7 mouse cellular contexts compared by ENCODE assay signal in genomic region chr9:120691971-120692401, GRCm38 (mm10).
DNase-seq lines count a peak whose midpoint lies in the region; ATAC-seq and TF ChIP-seq lines count a peak whose summit lies in the region.

No protein-coding gene starts in this region.

- H3K9ac ChIP-seq in neural tube, embryonic 11.5 days (ENCODE audit: low read length): peak overlapping the region; percentile 31; the same call in 1 of the 2 replicates
- H3K9ac ChIP-seq in forebrain, postnatal 0 days: peak overlapping the region; percentile 0; the same call in 1 of the 2 replicates
- H3K9ac ChIP-seq in liver, embryonic 16.5 days (ENCODE audit: low read depth, low read length): no peak overlapping the region

- peak overlapping the region; percentile 34 for H3K4me2 ChIP-seq in neural tube, embryonic 11.5 days (ENCODE audit: low read depth)
- H3K4me2 ChIP-seq in forebrain, postnatal 0 days (ENCODE audit: low read depth): peak overlapping the region; percentile 41
- H3K4me2 ChIP-seq in liver, embryonic 16.5 days (ENCODE audit: low read depth, low read length): peak overlapping the region; percentile 51; the same call in 1 of the 2 replicates

- H3K9me3 ChIP-seq in neural tube, embryonic 11.5 days (ENCODE audit: control insufficient read depth, low read length): no peaks in the 10 kb centered on the region
- H3K9me3 ChIP-seq in forebrain, postnatal 0 days (ENCODE audit: low read length): no peaks in the 10 kb centered on the region
- H3K9me3 ChIP-seq in liver, embryonic 16.5 days (replicated peaks; ENCODE audit: control insufficient read depth, low read length): no peaks in the 10 kb centered on the region

- peaks cover 20% of the 10 kb centered on the region for H3K4me1 ChIP-seq in neural tube, embryonic 11.5 days (ENCODE audit: control insufficient read depth, insufficient read depth, low read length)
- H3K4me1 ChIP-seq in forebrain, postnatal 0 days (ENCODE audit: insufficient read depth): peaks cover 25% of the 10 kb centered on the region
- H3K4me1 ChIP-seq in liver, embryonic 16.5 days (ENCODE audit: control insufficient read depth, low read depth, low read length): no peaks in the 10 kb centered on the region; the same call in 1 of the 2 replicates

- no peaks in the 10 kb centered on the region for H3K27me3 ChIP-seq in neural tube, embryonic 11.5 days (ENCODE audit: control insufficient read depth, insufficient read depth, low read length)
- no peaks in the 10 kb centered on the region for H3K27me3 ChIP-seq in forebrain, postnatal 0 days (ENCODE audit: insufficient read depth, low read length)
- H3K27me3 ChIP-seq in liver, embryonic 16.5 days (ENCODE audit: control insufficient read depth, insufficient read depth, low read depth, low read length): no peaks in the 10 kb centered on the region

- peak overlapping the region; percentile 84 for H3K27ac ChIP-seq in neural tube, embryonic 11.5 days (ENCODE audit: low read depth, low read length)
- H3K27ac ChIP-seq in forebrain, postnatal 0 days (ENCODE audit: low read depth, low read length): peak overlapping the region; percentile 87; the same call in 1 of the 2 replicates
- H3K27ac ChIP-seq in liver, embryonic 16.5 days (ENCODE audit: low read length): no peak overlapping the region

- 5% methylated on average over 14 of the region's 14 CpGs for WGBS in neural tube, embryonic 11.5 days
- WGBS in forebrain, postnatal 0 days: 16% methylated on average over 14 of the region's 14 CpGs
- WGBS in liver, embryonic 16.5 days (ENCODE audit: insufficient replicate concordance): 38% methylated on average over 14 of the region's 14 CpGs

- DNase-seq in neural tube, embryonic 11.5 days (ENCODE audit: low spot score): peak; percentile 48
- no peak for DNase-seq in neural tube, embryonic 10.5 days (ENCODE audit: extremely low spot score, low spot score)
- peak; percentile 46 for DNase-seq in forebrain, postnatal 0 days
- no peak for DNase-seq in natural killer cell, adult 2 months (ENCODE audit: low spot score in 2 of 2)
- DNase-seq in adrenal gland, postnatal 10 days: no peak
- DNase-seq in embryo, embryonic 9.5 days (ENCODE audit: extremely low spot score): no peak

- H3K36me3 ChIP-seq in neural tube, embryonic 11.5 days (ENCODE audit: control insufficient read depth, insufficient read depth, low read length): no peaks in the 10 kb centered on the region
- no peaks in the 10 kb centered on the region for H3K36me3 ChIP-seq in forebrain, postnatal 0 days (ENCODE audit: insufficient read depth)
- H3K36me3 ChIP-seq in liver, embryonic 16.5 days (ENCODE audit: control insufficient read depth, insufficient read depth): no peaks in the 10 kb centered on the region

- H3K4me3 ChIP-seq in neural tube, embryonic 11.5 days (ENCODE audit: low read depth, low read length): 0 out of 2 replicates have a peak overlapping the region, but pooled peaks have one; percentile 4
- no peak overlapping the region for H3K4me3 ChIP-seq in forebrain, postnatal 0 days (ENCODE audit: low read depth, low read length)
- no peak overlapping the region for H3K4me3 ChIP-seq in liver, embryonic 16.5 days (ENCODE audit: low read depth, low read length)

- TF ChIP-seq CTCF in forebrain, postnatal 0 days (IDR thresholded peaks at IDR 0.05; ENCODE audit: low read depth): no peak

- ATAC-seq in neural tube, embryonic 11.5 days (ENCODE audit: insufficient read depth, low FRiP score, low TSS enrichment): peak; percentile 48; the same call in 1 of the 2 replicates
- ATAC-seq in forebrain, postnatal 0 days: peak; percentile 14; the same call in 1 of the 2 replicates
- no peak for ATAC-seq in liver, embryonic 16.5 days (ENCODE audit: low read depth)

Comparison
In these comparisons a context has a peak if more than half of its experiments do, and no peak if none do; other contexts are left out.
1. DNase-seq: peak in neural tube, embryonic 11.5 days (single experiment) and forebrain, postnatal 0 days (single experiment); none in neural tube, embryonic 10.5 days (single experiment), natural killer cell, adult 2 months (0 of 2), adrenal gland, postnatal 10 days (single experiment) and embryo, embryonic 9.5 days (single experiment).
2. Peak in every context shown above with its lines, with median percentiles within 50 percentile points of each other: H3K4me2 ChIP-seq.